Mouse (Mus musculus): ENCODE data around the gene Fcrl1. TPM values are rescaled to one million over a fixed set of nuclear protein-coding genes. Genes with fewer than 3 reads are reported as not detected.
A peak's percentile ranks its signal among the peaks of the same experiment; 100 is the strongest.

Gene Fcrl1
- total RNA-seq, 2 experiments from 2014 or later = 0.32 to 0.33 TPM

DNA sequence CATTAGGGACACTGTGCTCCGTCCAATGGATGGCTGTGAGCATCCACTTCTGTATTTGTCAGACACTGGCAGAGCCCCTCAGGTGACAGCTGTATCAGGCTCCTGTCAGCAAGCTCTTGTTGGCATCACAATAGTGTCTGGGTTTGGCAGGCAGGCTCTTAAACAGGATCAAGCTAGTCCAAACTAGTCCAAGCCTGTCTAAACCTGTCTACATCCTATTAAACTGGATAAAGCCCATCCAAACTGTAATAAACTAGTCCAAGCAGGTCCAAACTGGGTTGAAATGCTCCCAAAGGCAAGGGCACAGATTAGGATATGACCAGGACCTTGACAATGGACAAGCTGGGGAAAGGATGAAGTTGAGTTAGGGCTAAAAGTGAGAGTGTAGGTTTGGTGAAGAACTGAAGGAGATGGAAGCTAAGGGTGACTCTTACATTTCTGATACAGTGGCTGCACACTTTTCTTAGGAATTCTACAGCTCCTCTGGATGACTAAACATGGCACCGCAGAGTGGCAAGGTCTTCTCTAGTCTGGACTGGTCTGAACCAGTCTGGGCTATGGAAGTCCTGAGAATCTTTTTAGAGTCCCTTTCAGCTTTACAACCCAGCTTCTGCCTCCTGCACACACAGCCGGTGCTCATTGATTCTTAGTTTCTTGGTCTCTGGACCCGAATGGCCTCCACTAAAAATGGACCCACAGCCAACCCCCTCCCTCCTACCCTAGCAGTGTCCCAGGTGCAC, 33.2 kb downstream of the Fcrl1 start:
- no peak for DNase-seq (ENCODE audit: low spot score in 2 of 2)

DNA sequence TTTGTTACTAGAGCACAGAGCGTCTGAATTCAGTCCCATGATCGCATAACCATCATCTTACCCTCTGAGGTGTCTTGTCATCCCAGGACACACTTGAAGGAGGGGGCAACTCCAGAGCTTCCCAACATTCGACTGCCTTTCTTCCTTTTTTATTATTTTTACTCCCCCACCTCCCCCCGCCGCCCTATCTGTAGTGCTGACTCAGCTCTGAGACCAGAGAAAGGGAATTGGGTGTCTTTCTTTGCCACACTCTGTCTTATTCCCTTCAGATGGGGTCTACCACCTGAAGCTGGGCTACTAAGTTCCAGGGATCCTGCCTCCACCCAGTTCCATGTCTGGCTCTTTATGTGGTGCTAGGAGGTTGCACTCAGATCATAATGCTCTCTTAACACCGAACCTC, 34.4 kb downstream of the Fcrl1 start:
- no peak for DNase-seq (ENCODE audit: low spot score in 2 of 2)

DNA sequence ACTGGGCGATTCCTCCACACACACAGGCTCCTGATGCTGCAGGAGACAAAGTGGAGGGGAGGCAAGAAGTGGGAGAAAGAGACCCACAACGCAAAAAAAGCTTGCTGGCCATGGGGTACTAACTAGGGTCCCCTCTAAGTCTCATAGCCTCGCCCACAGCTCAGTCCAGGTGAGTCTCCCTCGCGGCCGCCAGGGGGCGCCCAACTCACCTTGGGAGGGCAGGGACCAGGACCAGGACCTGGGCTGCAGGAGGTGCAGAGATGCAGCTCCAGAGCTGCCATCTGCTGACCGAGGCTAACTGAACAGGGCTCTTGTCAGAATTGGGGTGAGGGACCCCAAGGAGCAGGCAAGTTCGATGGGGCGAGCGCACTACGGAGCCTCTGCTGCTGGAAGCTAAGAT, 35.0 kb downstream of the Fcrl1 start:
- DNase-seq (ENCODE audit: low spot score in 2 of 2) = peak; percentile 13 to 23

- no peak for DNase-seq (ENCODE audit: low spot score in 2 of 2)
Observed at GRCm38 (mm10) chr3:87420645-87421044, 44.5 kb downstream of the Fcrl1 start.

- no peak for DNase-seq (ENCODE audit: low spot score in 2 of 2)
Observed at GRCm38 (mm10) chr3:87422386-87422910, 46.3 kb downstream of the Fcrl1 start.

DNA sequence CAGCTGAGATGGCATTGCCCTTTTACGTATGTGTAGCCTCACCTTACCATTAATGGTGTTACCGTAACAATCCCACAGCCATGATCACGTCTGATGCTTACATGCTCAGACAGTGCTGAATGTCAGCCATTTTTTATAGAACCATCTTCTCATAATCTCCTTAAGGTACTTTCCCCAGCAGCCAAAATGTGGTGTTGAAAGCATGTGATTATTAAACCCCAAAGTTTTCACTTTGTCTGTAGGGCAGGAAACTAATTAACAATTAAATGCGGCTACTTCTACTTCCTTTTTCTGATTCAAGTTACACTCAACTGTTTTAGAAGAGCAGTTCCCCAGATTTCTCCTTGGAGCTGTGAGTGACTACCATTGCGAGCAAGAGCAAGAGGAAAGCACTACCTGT, 59.3 kb downstream of the Fcrl1 start, which contains the start of gene Fcrl5:
TSS of gene Fcrl5 (plus strand) at position 295 of the 400 bp plus-strand sequence.
- DNase-seq (ENCODE audit: low spot score in 2 of 2) = no peak

GRCm38 (mm10) chr3:87440586-87440985, 64.4 kb downstream of the Fcrl1 start:
- DNase-seq (ENCODE audit: low spot score in 2 of 2) = no peak

GRCm38 (mm10) chr3:87443968-87444367, 67.8 kb downstream of the Fcrl1 start:
- no peak for DNase-seq (ENCODE audit: low spot score in 2 of 2)

Other genes with a start within 250 kb of the Fcrl1 start
- gene Kirrel, start 201.6 kb upstream of the Fcrl1 start, total RNA-seq (2021) = 1 to 10 TPM; 5.9 to 6.4 TPM
- 10 to 100 TPM; 23.9 to 29.6 TPM for gene Fcrls, start 112.6 kb upstream of the Fcrl1 start, total RNA-seq (2021)
- gene Cd5l, start 18.5 kb upstream of the Fcrl1 start, total RNA-seq (2021) = not detected
- gene Fcrl5, start 59.4 kb downstream of the Fcrl1 start, total RNA-seq (2021) = under 1 TPM in 1 of 2 experiments, not detected in 1; 0.11 TPM
- gene Etv3, start 149.0 kb downstream of the Fcrl1 start, total RNA-seq (2021) = 10 to 100 TPM; 14.4 to 18.0 TPM
- 10 to 100 TPM; 49.4 to 51.3 TPM for gene Arhgef11, start 241.2 kb downstream of the Fcrl1 start, total RNA-seq (2021)

All from layer of hippocampus, postnatal 10 days (tissue).